Mouse (Mus musculus): ENCODE measurements around the gene Lrfn3.

The Lrfn3 gene

GRCm38 (mm10) chr7:30346635-30347379 lies 15.8 kb downstream of the Lrfn3 start:
- no peak for DNase-seq (ENCODE audit: extremely low read depth, insufficient read length, low spot score)

- no peak for DNase-seq (ENCODE audit: extremely low read depth, insufficient read length, low spot score)
Measured at GRCm38 (mm10) chr7:30339432-30340109, 23.0 kb downstream of the Lrfn3 start.

GRCm38 (mm10) chr7:30336384-30336783 lies 26.2 kb downstream of the Lrfn3 start:
- no peak for DNase-seq (ENCODE audit: extremely low read depth, insufficient read length, low spot score)

- no peak for DNase-seq (ENCODE audit: extremely low read depth, insufficient read length, low spot score)
Measured at GRCm38 (mm10) chr7:30335688-30336087, 26.9 kb downstream of the Lrfn3 start.

DNA sequence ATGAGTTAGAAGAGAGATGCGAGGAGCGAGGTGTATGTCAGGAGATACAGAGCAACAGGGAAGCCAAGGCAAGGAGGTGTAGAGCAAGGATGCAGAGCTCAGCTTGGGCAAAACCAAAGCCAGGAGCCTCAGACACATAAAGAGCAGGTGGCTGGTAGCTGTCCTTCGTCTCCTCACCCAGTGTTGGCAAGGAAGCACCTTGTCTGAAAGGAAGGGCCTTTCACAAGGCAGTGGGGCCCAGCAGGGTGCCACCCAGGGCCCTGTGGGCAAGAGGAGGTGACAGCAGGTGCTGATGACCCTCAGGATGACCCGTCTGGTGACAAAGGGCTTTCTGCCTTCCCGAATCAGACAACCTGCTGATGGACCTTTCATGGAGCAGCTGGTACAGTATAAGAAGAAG lies 28.0 kb downstream of the Lrfn3 start:
- DNase-seq (ENCODE audit: extremely low read depth, insufficient read length, low spot score) = no peak

DNA sequence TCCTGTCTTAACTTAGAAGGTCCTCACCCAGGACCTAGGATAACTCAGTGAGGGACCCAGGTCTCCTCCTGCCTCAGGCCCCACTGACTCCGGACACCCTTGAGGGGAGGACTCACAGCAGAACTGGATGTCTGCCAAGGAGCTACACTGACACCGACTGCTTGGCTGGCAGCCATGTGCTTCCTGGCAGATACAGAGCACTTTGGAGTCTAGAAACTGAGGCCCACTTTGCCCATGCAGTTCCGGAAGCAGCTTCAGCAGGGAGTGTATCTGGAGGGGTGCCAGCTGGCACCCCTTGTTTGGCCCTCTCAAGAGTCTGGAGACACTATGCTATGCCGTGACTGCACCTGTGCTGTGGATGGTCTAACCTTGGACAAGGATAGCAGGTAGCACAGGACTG lies 29.1 kb downstream of the Lrfn3 start:
- DNase-seq (ENCODE audit: extremely low read depth, insufficient read length, low spot score) = peak; percentile 46

- no peak for DNase-seq (ENCODE audit: extremely low read depth, insufficient read length, low spot score)
Measured at GRCm38 (mm10) chr7:30332622-30333259, 29.8 kb downstream of the Lrfn3 start.

DNA sequence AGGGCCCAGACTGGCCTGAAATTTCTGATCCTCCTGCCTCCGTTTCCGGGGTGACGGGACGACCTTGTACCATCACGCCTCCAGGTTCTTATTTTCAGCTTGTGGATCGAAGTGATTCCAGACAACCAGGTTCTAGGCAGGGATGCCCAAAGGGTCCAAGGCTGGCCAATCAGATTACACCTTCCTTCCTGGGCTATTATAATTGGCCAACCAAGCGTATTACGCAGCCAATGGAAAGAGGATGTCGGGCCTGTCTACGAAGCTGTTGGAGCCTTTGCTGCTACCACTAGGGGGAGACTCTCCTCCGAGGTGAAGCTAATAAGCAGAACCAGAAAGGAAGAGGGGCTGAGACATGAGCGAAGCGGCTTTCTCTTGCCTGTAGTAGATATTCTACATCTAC lies 30.7 kb downstream of the Lrfn3 start:
- no peak for DNase-seq (ENCODE audit: extremely low read depth, insufficient read length, low spot score)

GRCm38 (mm10) chr7:30328379-30328778 lies 34.2 kb downstream of the Lrfn3 start:
- DNase-seq (ENCODE audit: extremely low read depth, insufficient read length, low spot score) = no peak

DNA sequence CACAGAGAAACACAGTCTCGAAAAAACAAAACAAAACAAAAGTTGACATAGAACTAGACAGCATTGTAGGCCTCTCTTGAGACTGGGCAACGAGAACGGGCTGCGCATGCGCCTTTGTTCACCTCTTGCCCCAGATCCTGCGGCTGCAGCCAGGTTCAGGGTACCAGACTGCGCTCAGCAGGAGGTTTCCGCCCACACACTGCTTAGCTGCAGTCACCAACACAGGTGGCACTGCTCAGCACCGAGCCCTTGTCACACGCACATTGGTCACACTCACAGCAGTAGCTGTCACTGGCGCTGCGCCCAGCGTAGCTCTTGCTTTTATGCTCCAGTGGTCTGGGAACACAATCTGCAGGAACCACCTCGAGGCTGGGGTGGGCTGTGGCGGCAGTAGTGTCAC lies 35.4 kb downstream of the Lrfn3 start:
- DNase-seq (ENCODE audit: extremely low read depth, insufficient read length, low spot score) = no peak

GRCm38 (mm10) chr7:30326427-30326826 lies 36.1 kb downstream of the Lrfn3 start:
- no peak for DNase-seq (ENCODE audit: extremely low read depth, insufficient read length, low spot score)

- no peak for DNase-seq (ENCODE audit: extremely low read depth, insufficient read length, low spot score)
Measured at GRCm38 (mm10) chr7:30325364-30325763, 37.2 kb downstream of the Lrfn3 start.

DNA sequence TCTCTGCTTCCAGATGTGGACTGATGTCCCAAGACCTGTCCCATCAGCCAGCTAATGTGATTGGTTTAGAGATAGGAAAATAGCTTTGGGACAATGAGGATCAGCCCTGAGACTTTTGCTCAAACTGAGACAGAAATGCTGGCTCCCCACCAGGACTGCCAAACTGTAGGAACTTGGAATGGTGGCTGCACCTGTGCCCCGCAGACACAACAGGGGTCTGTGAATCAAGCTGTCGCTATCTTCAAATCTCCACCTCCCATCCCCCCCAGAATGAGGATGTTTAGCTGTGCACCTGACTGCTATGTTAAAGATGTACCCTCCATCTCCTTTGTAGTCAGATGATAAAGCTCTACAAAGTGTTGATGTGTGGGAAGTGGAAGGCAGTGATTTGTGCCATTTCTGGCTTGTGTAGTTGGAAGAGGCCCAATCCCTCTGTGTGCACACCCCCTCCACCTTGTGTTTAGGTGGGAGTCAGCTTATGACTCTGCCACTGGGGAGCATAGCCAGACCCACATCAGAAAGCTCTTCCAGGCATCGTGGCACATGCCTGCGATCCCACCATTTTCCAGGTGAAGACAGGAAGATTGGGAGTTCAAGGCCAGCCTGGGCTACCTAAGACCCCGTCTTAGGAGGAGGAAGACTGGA lies 38.1 kb downstream of the Lrfn3 start:
- DNase-seq (ENCODE audit: extremely low read depth, insufficient read length, low spot score) = no peak

- DNase-seq (ENCODE audit: extremely low read depth, insufficient read length, low spot score) = no peak
Measured at GRCm38 (mm10) chr7:30323795-30324194, 38.8 kb downstream of the Lrfn3 start, which contains the start of gene Sdhaf1. TSS of gene Sdhaf1 (minus strand) at chr7:30323895.

- no peak for DNase-seq (ENCODE audit: extremely low read depth, insufficient read length, low spot score)
Measured at GRCm38 (mm10) chr7:30322865-30323264, 39.7 kb downstream of the Lrfn3 start.

- peak; percentile 93 for DNase-seq (ENCODE audit: extremely low read depth, insufficient read length, low spot score)
Measured at GRCm38 (mm10) chr7:30322285-30322667, 40.3 kb downstream of the Lrfn3 start.

DNA sequence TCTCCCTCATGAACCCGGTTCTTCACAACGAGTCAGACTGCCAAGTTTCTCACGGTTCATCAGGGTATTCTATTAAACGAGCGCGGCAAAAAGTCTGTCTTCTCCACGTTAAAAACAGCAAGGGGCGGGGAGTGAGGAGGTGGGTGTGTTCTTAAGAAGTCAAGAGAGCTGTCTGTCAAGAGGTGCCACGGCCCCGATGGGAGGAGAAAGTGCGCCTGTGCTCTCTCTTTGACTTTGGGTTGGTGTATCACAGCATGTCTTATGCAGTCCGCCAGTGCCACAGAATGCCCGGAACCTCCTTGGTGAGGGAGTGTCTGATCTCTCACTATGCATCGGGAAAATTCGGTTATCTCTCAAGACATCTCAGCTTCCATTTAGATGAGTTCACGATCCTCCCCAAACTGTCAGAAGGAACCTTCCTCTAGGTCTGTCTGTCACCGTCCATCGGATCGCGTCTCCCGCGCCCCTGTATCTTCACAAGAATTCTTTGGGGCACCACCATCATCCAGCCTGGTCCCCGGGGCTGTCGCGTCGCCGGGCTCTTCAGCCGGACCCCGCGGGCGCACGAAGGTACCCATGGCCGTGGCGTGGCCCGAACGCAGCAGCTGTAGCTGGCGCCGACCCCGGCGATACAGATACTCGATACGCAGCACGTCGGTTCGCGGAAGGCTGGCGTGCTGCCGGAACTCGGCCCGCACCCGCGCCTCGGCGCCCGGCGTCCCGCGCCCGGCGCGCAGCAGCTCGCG lies 40.9 kb downstream of the Lrfn3 start, which contains the start of gene E130208F15Rik:
E130208F15Rik (plus strand) TSS at position 202 of the 746 bp plus-strand sequence.
- peak; percentile 73 for DNase-seq (ENCODE audit: extremely low read depth, insufficient read length, low spot score)

- DNase-seq (ENCODE audit: extremely low read depth, insufficient read length, low spot score) = no peak
Measured at GRCm38 (mm10) chr7:30320946-30321345, 41.6 kb downstream of the Lrfn3 start.

- no peak for DNase-seq (ENCODE audit: extremely low read depth, insufficient read length, low spot score)
Measured at GRCm38 (mm10) chr7:30318142-30318541, 44.4 kb downstream of the Lrfn3 start.
